Mouse (Mus musculus) heart, embryonic 12.5 days (tissue): ENCODE measurements around the gene Cd33. TPM values are rescaled to one million over a fixed set of nuclear protein-coding genes. Genes with fewer than 3 reads are reported as not detected.

Experiments used
- ATAC-seq: fragments of 200-750 bp; cut with Nextera tagmentation; 2 replicates; pipeline ENCODE4 v1.8.0; 2017; ENCODE audit warnings: moderate TSS enrichment, moderate library complexity; ENCODE audit not compliant: insufficient number of reproducible peaks, low FRiP score
- H3K27ac ChIP-seq: fragments of 300-500 bp; sonication (generic); 2 replicates; pipeline ENCODE4 v1.5.1; 2016; ENCODE audit warnings: mild to moderate bottlenecking, moderate library complexity; ENCODE audit not compliant: poor library complexity, severe bottlenecking
- H3K27me3 ChIP-seq: fragments of 300-500 bp; sonication (generic); replicated peaks from 2 replicates; pipeline ENCODE4 v1.6.1; 2016; ENCODE audit warnings: mild to moderate bottlenecking, moderate library complexity
- H3K36me3 ChIP-seq: fragments of 300-500 bp; sonication (generic); 2 replicates; pipeline ENCODE4 v1.6.1; 2016; ENCODE audit warnings: mild to moderate bottlenecking, moderate library complexity
- H3K4me1 ChIP-seq: fragments of 300-500 bp; sonication (generic); replicated peaks from 2 replicates; pipeline ENCODE4 v1.6.1; 2016; ENCODE audit warnings: mild to moderate bottlenecking
- H3K4me2 ChIP-seq: fragments of 300-500 bp; sonication (generic); 2 replicates; pipeline ENCODE4 v1.6.1; 2016; ENCODE audit warnings: mild to moderate bottlenecking, moderate library complexity
- H3K4me3 ChIP-seq: fragments of 300-500 bp; sonication (generic); 2 replicates; pipeline ENCODE4 v1.5.1; 2016; ENCODE audit warnings: mild to moderate bottlenecking
- H3K9ac ChIP-seq: fragments of 300-500 bp; sonication (generic); 2 replicates; pipeline ENCODE4 v1.6.1; 2016; ENCODE audit warnings: mild to moderate bottlenecking, moderate library complexity
- H3K9me3 ChIP-seq: fragments of 300-500 bp; sonication (generic); replicated peaks from 2 replicates; pipeline ENCODE4 v1.6.1; 2016; ENCODE audit warnings: mild to moderate bottlenecking, moderate library complexity
- WGBS: fragments of 180-500 bp; shearing (Covaris S2); methylation state at CpG from one replicate; pipeline ENCODE4 v1.1.7; 2016; 5-methylcytosine and 5-hydroxymethylcytosine counted together
- polyA plus RNA-seq: library from polyadenylated mRNA; unstranded; fragments of >200 nt; fragmentation: Nextera tagmentation; extraction: Ambion mirVana; gene quantifications from 2 replicates; pipeline ENCODE4 v1.2.1, GENCODE M21; 2016

Cd33 gene
- polyA plus RNA-seq, 1 experiment from 2014 or later = 0.52 TPM

GRCm38 (mm10) chr7:43554550-43554949 is 10.3 kb upstream of the Cd33 start:
- Histone ChIP-seq H3K36me3 (no peaks in the 10 kb centered on the region), H3K9me3 (no peaks in the 10 kb centered on the region), H3K4me1 (no peaks in the 10 kb centered on the region; the same call in 1 of the 2 replicates), H3K27me3 (no peaks in the 10 kb centered on the region), H3K4me3 (no peak overlapping the region), H3K27ac (no peak overlapping the region), H3K4me2 (no peak overlapping the region), H3K9ac (no peak overlapping the region)
- 44% methylated on average over 3 of the region's 3 CpGs for WGBS
- ATAC-seq = no peak

- H3K4me3 ChIP-seq = no peak overlapping the region
- no peak overlapping the region for H3K4me2 ChIP-seq
- H3K9me3 ChIP-seq = no peaks in the 10 kb centered on the region
- no peaks in the 10 kb centered on the region for H3K27me3 ChIP-seq
- H3K27ac ChIP-seq = no peak overlapping the region
- no peak for ATAC-seq
- H3K36me3 ChIP-seq = no peaks in the 10 kb centered on the region
- 71% methylated on average over 4 of the region's 4 CpGs for WGBS
- H3K4me1 ChIP-seq = no peaks in the 10 kb centered on the region; the same call in 1 of the 2 replicates
- no peak overlapping the region for H3K9ac ChIP-seq
These were observed 8.9 kb upstream of the Cd33 start for GRCm38 (mm10) chr7:43553153-43553552.

GRCm38 (mm10) chr7:43548206-43548605 is 4.0 kb upstream of the Cd33 start:
- ATAC-seq = no peak
- Histone ChIP-seq H3K4me3 (no peak overlapping the region), H3K9ac (no peak overlapping the region), H3K4me2 (no peak overlapping the region), H3K9me3 (no peaks in the 10 kb centered on the region), H3K4me1 (no peaks in the 10 kb centered on the region), H3K27ac (no peak overlapping the region), H3K27me3 (no peaks in the 10 kb centered on the region), H3K36me3 (no peaks in the 10 kb centered on the region)
- 73% methylated on average over 4 of the region's 4 CpGs for WGBS

GRCm38 (mm10) chr7:43547666-43548065 is 3.4 kb upstream of the Cd33 start:
- 32% methylated on average over 5 of the region's 5 CpGs for WGBS
- Histone ChIP-seq H3K4me2 (no peak overlapping the region), H3K4me3 (no peak overlapping the region), H3K27me3 (no peaks in the 10 kb centered on the region), H3K9ac (no peak overlapping the region), H3K9me3 (no peaks in the 10 kb centered on the region), H3K36me3 (no peaks in the 10 kb centered on the region), H3K4me1 (no peaks in the 10 kb centered on the region), H3K27ac (no peak overlapping the region)
- ATAC-seq = no peak

- no peak overlapping the region for H3K9ac ChIP-seq
- H3K27me3 ChIP-seq = no peaks in the 10 kb centered on the region
- no peak overlapping the region for H3K4me3 ChIP-seq
- ATAC-seq = no peak
- H3K36me3 ChIP-seq = no peaks in the 10 kb centered on the region
- WGBS = 63% methylated on average over 7 of the region's 7 CpGs
- no peak overlapping the region for H3K27ac ChIP-seq
- no peak overlapping the region for H3K4me2 ChIP-seq
- no peaks in the 10 kb centered on the region for H3K9me3 ChIP-seq
- H3K4me1 ChIP-seq = no peaks in the 10 kb centered on the region
These were observed 1.7 kb upstream of the Cd33 start for GRCm38 (mm10) chr7:43545656-43546545.

GRCm38 (mm10) chr7:43538524-43538923 is 5.7 kb downstream of the Cd33 start:
- H3K4me3 ChIP-seq = no peak overlapping the region
- no peak overlapping the region for H3K4me2 ChIP-seq
- H3K9me3 ChIP-seq = 0 out of 2 replicates have a peak, but pooled peaks cover 5% of the 10 kb centered on the region
- ATAC-seq = no peak
- H3K4me1 ChIP-seq = no peaks in the 10 kb centered on the region
- H3K36me3 ChIP-seq = no peaks in the 10 kb centered on the region
- H3K9ac ChIP-seq = no peak overlapping the region
- H3K27me3 ChIP-seq = no peaks in the 10 kb centered on the region
- WGBS = 59% methylated on average over 4 of the region's 4 CpGs
- H3K27ac ChIP-seq = no peak overlapping the region

GRCm38 (mm10) chr7:43532936-43533505 is 11.2 kb downstream of the Cd33 start:
- H3K4me3 ChIP-seq = no peak overlapping the region
- H3K4me2 ChIP-seq = no peak overlapping the region
- H3K4me1 ChIP-seq = no peaks in the 10 kb centered on the region
- H3K36me3 ChIP-seq = no peaks in the 10 kb centered on the region
- 0 out of 2 replicates have a peak, but pooled peaks cover 5% of the 10 kb centered on the region for H3K9me3 ChIP-seq
- H3K27ac ChIP-seq = no peak overlapping the region
- ATAC-seq = no peak
- H3K27me3 ChIP-seq = no peaks in the 10 kb centered on the region
- no peak overlapping the region for H3K9ac ChIP-seq
- WGBS = 79% methylated on average over 9 of the region's 9 CpGs

GRCm38 (mm10) chr7:43530216-43530785 is 13.9 kb downstream of the Cd33 start:
- Histone ChIP-seq H3K9me3 (0 out of 2 replicates have a peak, but pooled peaks cover 5% of the 10 kb centered on the region), H3K36me3 (no peaks in the 10 kb centered on the region), H3K4me1 (no peaks in the 10 kb centered on the region), H3K9ac (no peak overlapping the region), H3K4me3 (no peak overlapping the region), H3K27ac (no peak overlapping the region), H3K27me3 (no peaks in the 10 kb centered on the region), H3K4me2 (no peak overlapping the region)
- 69% methylated on average over 8 of the region's 8 CpGs for WGBS
- ATAC-seq = no peak

- no peak for ATAC-seq
- H3K27ac ChIP-seq = no peak overlapping the region
- H3K4me2 ChIP-seq = no peak overlapping the region
- H3K9ac ChIP-seq = no peak overlapping the region
- no peaks in the 10 kb centered on the region for H3K4me1 ChIP-seq
- H3K9me3 ChIP-seq = no peaks in the 10 kb centered on the region
- H3K27me3 ChIP-seq = no peaks in the 10 kb centered on the region
- H3K4me3 ChIP-seq = no peak overlapping the region
- WGBS = 43% methylated on average over 3 of the region's 3 CpGs
- H3K36me3 ChIP-seq = no peaks in the 10 kb centered on the region
These were observed 18.9 kb downstream of the Cd33 start for GRCm38 (mm10) chr7:43525313-43525712.

- Histone ChIP-seq H3K27me3 (no peaks in the 10 kb centered on the region), H3K4me1 (no peaks in the 10 kb centered on the region), H3K9ac (no peak overlapping the region), H3K4me3 (no peak overlapping the region), H3K4me2 (no peak overlapping the region), H3K36me3 (no peaks in the 10 kb centered on the region), H3K9me3 (no peaks in the 10 kb centered on the region), H3K27ac (no peak overlapping the region)
- no peak for ATAC-seq
- 65% methylated on average over 2 of the region's 2 CpGs for WGBS
These were observed 21.5 kb downstream of the Cd33 start for GRCm38 (mm10) chr7:43522776-43523175.

- no peak overlapping the region for H3K4me3 ChIP-seq
- 79% methylated on average over 15 of the region's 15 CpGs for WGBS
- H3K4me2 ChIP-seq = no peak overlapping the region
- H3K27ac ChIP-seq = no peak overlapping the region
- no peaks in the 10 kb centered on the region for H3K27me3 ChIP-seq
- no peaks in the 10 kb centered on the region for H3K9me3 ChIP-seq
- H3K36me3 ChIP-seq = no peaks in the 10 kb centered on the region
- no peaks in the 10 kb centered on the region for H3K4me1 ChIP-seq
- no peak overlapping the region for H3K9ac ChIP-seq
- ATAC-seq = no peak
These were observed 25.9 kb downstream of the Cd33 start for GRCm38 (mm10) chr7:43518341-43518740.
